Mouse (Mus musculus): ENCODE data around the gene Krt72.
A peak's percentile ranks its signal among the peaks of the same experiment; 100 is the strongest.

Gene Krt72

GRCm38 (mm10) chr15:101786360-101786759 lies at the start of gene Krt72:
TSS of gene Krt72 (minus strand) at chr15:101786460.
- DNase-seq (ENCODE audit: low read depth, low spot score): no peak

- DNase-seq (ENCODE audit: low read depth, low spot score): peak; percentile 61
Measured at GRCm38 (mm10) chr15:101834784-101835328, 48.6 kb upstream of the Krt72 start.

GRCm38 (mm10) chr15:101833131-101833530 lies 46.9 kb upstream of the Krt72 start:
- no peak for DNase-seq (ENCODE audit: low read depth, low spot score)

GRCm38 (mm10) chr15:101829441-101829840 lies 43.2 kb upstream of the Krt72 start:
- no peak for DNase-seq (ENCODE audit: low read depth, low spot score)

- DNase-seq (ENCODE audit: low read depth, low spot score): no peak
Measured at GRCm38 (mm10) chr15:101821786-101822185, 35.5 kb upstream of the Krt72 start.

- no peak for DNase-seq (ENCODE audit: low read depth, low spot score)
Measured at GRCm38 (mm10) chr15:101817875-101818274, 31.6 kb upstream of the Krt72 start, which contains the start of gene Krt2. TSS of gene Krt2 (minus strand) at chr15:101818169.

GRCm38 (mm10) chr15:101803052-101803822 lies 17.0 kb upstream of the Krt72 start:
- no peak for DNase-seq (ENCODE audit: low read depth, low spot score)

GRCm38 (mm10) chr15:101802296-101802835 lies 16.1 kb upstream of the Krt72 start, which contains the start of gene Krt73:
TSS of gene Krt73 (minus strand) at chr15:101802346.
- DNase-seq (ENCODE audit: low read depth, low spot score): no peak

- DNase-seq (ENCODE audit: low read depth, low spot score): no peak
Measured at GRCm38 (mm10) chr15:101790867-101791266, 4.6 kb upstream of the Krt72 start.

- no peak for DNase-seq (ENCODE audit: low read depth, low spot score)
Measured at GRCm38 (mm10) chr15:101773420-101773819, 12.8 kb downstream of the Krt72 start.

- peak; percentile 89 for DNase-seq (ENCODE audit: low read depth, low spot score)
Measured at GRCm38 (mm10) chr15:101772711-101773081, 13.6 kb downstream of the Krt72 start.

GRCm38 (mm10) chr15:101772080-101772710 lies 14.1 kb downstream of the Krt72 start:
- peak; percentile 53 for DNase-seq (ENCODE audit: low read depth, low spot score)

GRCm38 (mm10) chr15:101770226-101770625 lies 16.0 kb downstream of the Krt72 start:
- no peak for DNase-seq (ENCODE audit: low read depth, low spot score)

GRCm38 (mm10) chr15:101742711-101743110 lies 43.5 kb downstream of the Krt72 start, which contains the start of gene Krt71:
TSS of gene Krt71 (minus strand) at chr15:101743109.
- peak; percentile 10 for DNase-seq (ENCODE audit: low read depth, low spot score)

- DNase-seq (ENCODE audit: low read depth, low spot score): no peak
Measured at GRCm38 (mm10) chr15:101737786-101738185, 48.5 kb downstream of the Krt72 start.

GRCm38 (mm10) chr15:101730653-101731052 lies 55.6 kb downstream of the Krt72 start:
- DNase-seq (ENCODE audit: low read depth, low spot score): no peak

Measured in R1 (cell line).